Mouse (Mus musculus) urinary bladder, adult 18-20 months (tissue): Measurements from ENCODE around the gene P2rx4.
A peak's percentile ranks its signal among the peaks of the same experiment; 100 is the strongest.
"Not testable (repeated sequence)": the region's sequence is repeated elsewhere in the genome, so short reads cannot be mapped to it uniquely, and the experiment has no call there.

Experiments
- DNase-seq, 2 experiments: peaks; one replicate each; pipeline ENCODE4 v3.0.0; 2022; ENCODE audit warnings: low spot score in 2 of 2, mixed read lengths in 2 of 2

Gene P2rx4

DNA sequence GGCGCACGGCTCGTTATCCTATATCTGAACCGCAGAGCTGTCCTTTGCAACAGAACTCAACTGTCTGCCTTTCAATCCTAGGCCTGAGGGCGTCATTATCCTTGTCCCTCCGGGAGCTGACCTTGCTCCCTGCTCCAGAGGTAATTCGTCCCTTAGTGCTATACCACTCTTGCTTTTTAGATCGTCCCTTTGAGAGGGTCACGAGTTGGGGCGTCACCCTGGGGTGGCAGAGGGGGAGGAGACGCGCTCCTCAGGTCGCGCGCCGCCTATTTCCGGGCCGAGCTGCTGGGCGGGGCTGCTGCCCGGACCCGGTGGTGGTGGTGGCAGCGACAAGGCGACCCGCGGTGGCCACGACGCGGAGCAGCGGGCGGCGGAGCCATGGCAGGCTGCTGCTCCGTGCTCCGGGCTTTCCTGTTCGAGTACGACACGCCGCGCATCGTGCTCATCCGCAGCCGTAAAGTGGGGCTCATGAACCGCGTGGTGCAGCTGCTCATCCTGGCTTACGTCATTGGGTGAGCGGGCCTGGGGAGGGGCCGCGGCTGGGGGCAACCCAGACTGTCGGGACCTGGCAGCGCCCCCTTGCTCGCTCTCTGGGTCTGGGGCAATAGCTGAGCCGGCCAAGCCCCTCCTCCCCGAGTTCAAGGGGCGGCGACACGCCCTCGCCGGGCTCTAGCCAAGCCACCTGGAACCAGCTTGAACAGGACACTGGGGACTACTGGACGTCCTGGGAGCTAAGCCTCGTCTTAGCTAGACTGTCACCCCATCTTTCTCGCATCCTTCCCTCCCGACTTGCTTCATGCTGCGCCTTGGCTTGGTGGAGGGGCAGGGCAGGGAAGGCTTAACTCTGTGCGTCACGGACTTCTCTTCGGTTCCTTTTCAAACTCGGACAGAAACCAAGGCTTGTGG lies at the start of gene P2rx4:
P2rx4 (plus strand) TSS at position 269 of the 906 bp plus-strand sequence.
- peak; percentile 61 to 73 for DNase-seq

DNA sequence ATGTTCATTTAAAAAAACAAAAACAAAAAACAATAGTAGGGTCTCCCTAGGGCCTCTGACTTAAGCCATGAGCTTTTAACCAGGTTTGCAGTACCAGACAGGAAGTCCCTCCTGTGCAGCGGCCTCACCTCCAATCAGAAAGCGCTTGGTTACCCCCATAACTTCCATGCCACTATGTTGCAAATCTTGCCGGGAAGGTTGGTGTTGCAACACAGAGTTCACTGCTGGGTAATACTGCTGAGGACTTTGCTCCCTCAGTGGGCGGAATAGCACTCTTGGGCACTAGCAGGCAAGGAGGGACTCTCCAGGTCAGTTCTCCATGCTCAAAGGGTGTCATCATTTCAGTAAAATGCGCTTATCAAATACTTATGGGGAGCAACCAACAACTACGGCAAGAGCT lies 44.8 kb upstream of the P2rx4 start:
- no peak for DNase-seq

DNA sequence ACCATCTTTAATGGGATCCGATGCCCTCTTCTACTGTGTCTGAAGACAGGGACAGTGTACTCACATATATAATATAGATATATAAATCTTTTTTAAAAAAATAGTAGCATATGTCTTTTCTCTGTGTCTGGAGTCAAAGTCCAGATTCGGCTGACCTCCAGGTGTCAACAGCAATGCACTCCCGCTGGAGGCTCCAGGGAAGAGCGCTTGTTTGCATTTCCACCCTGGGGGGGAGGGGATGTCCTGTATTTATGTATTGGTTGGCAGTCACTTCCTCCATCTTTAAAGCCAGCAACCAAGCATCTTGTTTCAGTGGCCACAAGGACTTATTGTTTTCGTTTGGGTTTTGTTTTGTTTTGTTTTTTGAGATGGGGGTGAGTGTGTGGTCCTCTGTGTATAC lies 42.3 kb upstream of the P2rx4 start:
- no peak for DNase-seq

DNA sequence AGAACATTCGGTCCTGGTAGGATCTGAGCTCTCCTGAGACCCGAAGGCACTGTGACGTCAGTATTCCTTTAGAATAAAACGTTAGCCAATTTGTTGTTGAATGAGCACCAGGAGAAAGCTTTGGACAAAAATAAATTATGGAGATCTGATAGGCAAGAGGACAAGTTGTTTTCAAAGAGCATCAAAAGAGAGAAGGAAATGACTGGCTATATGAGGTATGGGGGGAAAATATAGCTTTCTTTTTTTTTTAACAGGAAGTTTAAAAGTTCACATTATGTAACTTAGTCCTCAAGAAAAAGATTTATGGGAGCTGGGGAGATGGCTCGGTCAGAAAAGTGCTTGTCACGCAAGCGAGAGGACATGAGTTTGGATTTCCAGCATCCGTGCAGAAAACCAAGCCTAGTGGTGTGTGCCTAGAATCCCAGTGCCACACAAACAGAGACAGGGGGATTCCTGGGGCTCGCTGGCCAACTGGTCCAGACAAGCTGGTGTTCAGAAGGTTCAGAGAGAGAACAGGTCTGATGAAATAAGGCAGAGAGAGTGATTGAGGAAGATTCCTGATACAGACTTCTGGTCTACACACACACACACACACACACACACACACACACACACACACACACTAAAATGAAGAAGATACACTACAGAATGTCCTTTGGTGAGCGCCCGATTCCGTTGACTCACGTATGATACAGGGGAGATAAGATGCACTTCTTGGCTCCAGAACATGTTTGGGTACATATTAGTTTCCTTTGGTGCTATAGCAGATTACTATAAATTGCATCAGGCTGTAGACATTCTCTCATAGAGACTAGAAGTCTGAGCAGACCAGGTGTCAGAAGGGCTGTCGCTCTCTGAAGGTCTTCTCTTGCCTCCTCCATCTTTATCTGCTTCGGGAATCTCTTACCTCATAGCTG lies 38.1 kb upstream of the P2rx4 start:
- no peak for DNase-seq

DNA sequence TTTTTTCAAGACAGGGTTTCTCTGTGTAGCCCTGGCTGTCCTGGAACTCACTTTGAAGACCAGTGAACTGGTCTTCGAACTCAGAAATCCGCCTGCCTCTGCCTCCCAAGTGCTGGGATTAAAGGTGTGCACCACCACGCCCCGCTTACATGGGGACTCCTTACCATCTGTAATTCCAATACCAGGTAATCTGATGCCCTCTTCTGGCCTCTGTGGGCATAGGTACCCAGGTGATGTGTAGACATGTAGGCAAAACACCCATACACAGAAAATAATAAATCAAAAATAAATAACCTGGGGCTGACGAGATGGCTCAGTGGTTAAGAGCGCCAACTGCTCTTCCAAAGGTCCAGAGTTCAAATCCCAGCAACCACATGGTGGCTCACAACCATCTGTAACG lies 35.7 kb upstream of the P2rx4 start:
- DNase-seq, result not testable (repeated sequence)

DNA sequence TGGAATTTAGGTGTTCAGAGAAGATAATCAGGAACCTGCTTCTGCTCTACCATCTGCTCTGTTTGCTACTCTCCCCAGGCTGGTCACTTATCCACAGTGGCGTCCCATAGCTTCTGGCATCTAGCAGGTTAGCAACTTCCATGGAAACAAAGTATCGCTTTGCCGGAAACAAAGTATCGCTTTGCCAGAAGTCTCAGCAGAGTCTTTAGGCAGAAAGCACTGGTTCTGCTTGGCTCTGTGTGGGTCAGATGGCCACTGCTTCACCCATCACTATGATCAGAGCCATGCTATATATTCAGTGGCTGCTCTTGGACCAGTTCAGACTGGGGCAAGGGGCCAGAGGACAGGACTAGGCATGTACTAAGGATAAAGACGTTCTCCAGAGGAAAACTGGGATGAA lies 35.0 kb upstream of the P2rx4 start:
- DNase-seq, result no peak

DNA sequence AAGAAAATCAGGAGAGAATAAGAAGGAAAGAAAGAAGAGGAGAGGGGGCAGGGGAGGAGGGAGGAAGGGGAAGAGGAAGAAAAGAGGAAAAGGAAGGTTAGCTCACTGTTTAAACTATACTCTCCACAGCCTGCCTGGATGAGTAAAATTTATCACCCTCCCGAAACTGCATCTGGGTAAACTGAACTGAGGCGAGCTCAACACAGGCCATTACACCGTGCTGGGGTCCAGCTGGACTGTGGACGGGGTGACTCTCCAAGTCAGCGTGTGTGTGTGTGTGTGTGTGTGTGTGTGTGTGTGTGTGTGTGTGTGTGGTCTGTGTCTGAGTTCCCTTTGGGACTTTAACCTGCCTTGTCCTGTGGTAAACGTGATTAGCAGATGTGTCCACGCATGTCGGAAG lies 31.3 kb upstream of the P2rx4 start:
- no peak for DNase-seq

DNA sequence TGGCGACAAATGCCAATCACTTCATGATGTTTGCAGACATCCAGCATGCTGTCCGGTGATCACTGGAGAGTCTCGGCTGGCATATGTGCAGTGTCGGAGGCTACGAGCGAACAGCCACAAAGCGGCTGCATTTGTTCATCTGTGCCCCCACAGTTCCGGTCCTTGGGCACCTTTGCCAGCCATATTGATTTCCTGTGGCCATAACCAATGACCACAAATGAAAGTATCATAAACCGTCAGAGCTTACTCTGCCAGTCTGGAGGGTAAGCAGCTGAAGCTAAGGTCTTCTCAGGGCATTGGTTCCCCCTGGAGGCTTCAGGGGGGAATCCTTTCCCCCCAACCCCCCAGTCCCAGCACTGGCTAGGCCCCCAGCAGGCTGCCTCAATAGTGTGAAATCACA lies 29.4 kb upstream of the P2rx4 start:
- DNase-seq, result no peak

DNA sequence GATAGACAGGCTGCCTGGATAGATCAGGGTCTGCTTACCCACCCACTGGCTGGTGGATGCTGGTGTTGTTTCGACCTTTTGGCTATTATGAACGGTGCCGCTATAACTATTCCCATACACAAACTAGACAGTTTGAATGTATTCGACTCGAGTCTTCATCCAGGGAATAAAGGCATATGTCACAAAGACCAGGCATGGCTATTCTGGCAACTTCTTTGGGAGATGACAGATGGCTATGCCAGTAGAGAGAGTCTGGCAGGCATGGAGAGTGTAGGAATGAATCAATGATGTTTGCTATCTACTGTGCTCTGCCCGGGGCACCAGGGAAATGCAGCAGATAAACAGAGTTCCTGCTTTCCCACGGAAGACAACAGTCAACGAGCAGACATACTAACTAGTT lies 27.5 kb upstream of the P2rx4 start:
- no peak for DNase-seq

DNA sequence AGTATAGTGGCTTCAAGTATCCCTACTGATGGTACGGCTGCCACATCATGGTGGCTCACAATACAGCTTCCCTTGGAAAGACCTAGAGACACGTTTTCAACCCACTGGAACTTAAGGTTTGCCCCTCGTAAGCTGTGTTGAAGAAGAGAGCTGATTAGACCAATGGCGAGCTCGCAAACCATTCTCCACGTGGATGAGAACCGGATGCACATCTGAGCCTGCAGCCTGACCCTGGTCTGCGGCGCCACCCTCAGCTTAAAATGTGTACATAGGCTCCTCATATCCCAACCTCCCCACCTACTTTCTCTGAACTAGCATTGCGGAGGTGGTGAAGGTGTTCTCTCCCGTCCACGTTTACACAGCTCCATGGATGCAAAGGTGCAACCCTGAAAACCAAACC lies 26.1 kb upstream of the P2rx4 start:
- DNase-seq, result no peak

DNA sequence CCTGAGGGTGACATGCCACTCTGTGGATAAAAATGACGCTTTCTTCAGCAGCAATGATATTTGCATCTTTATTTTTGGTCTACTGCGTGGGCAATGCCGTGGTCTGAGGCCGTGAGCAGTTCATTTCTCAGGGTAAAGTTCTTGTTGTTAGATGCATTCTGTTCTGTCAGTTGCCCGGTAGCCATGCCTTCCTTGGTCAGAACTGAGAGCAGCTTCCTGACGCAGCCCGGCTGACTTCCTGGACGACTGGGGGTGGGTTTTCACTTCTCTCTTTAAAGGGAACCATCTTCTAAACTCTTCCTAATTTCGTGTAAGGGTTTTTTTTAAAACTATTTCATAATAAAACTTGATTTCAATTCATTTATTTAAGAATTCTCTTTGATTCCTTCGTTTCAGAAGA lies 23.4 kb upstream of the P2rx4 start:
- DNase-seq, result no peak

DNA sequence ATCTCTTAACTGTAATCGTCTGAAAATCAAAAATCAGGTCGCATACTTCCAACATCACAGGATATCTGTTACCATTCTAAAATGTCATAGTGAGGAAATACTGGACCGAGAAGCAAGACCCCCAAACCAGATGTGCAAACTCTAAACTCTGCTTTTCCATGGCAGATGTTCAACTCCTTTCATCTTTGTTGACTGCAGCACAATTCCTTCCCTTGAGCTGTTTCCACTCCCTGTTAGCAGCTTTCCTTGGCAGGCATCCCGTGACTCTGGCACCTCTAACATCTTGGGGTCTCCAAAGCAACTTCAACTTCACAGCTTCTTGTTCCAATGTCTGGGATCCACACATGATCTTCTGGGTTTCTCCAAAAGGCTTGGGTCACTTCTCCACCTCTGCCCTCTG lies 20.0 kb upstream of the P2rx4 start:
- DNase-seq, result no peak

DNA sequence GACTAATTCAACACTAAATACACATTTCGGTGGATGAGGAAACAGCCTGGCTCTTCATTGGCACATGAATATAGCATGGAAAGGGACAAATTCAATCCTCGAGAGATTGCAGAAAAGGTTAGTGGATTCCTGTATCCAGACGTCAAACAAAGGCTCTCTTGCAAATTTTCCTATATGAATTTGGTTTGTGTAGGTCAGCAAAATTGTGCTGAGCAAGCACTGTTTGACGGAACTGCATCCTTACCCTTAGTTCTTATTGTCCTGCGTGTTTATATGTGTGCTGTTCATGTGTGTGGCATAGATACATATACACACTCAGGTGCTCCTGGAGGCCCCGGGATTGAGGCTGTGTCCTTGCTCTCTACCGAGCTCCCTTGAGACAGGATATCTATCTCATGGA lies 18.2 kb upstream of the P2rx4 start:
- DNase-seq, result no peak

DNA sequence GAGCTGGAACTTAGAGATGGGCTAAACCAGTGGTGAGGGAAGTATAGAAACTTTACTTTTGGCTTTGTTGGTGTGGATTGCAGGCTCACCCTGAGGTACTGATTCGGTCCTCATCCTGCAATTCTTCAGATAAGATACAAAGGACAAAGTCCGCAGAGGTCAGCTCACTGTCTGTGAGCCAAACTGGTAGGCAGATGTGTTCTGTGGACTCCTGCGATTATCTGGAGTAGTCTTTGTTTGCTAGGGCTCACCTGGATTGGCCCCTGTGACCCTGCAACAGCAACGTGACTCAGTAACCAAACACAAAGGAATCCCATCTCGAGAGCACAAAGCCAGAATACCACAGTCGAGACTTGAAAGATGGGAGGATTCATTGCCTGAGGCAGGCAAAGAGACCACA lies 16.9 kb upstream of the P2rx4 start:
- DNase-seq, result no peak

DNA sequence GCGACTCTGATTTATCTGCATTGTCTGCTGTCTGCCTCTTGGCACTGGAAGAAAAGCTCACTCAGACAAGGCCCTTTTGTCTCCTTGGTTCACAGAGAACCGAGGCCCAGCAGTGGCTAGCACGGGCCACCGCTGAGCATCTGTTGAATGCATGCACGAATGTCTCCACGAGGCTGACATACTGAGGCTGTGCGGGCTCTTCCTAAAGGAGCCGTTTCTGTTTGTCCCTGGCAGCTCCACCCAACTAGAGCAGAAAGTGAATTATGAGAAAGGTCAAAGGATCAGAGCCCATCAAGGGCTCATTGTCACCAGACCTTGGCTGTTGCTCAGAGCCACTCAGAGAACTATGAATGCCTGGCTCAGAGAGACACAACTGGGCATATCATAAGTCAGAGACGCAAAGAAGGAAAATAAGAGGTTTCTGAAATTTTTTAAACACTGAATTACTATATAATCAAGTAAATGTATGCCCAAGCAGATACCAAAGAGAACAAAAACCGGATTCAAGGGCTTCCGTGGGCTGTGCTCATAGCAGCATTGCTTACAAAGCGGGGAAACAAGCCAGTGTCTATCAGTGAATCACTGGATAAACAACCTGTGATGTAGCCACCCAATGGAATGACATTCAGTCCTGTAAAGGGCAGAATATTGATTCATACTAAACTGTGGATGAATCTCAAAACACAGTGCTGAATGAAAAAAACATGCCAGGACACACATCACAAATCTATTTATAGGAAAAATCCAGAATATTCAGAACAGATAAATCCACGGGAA lies 13.7 kb upstream of the P2rx4 start:
- no peak for DNase-seq

DNA sequence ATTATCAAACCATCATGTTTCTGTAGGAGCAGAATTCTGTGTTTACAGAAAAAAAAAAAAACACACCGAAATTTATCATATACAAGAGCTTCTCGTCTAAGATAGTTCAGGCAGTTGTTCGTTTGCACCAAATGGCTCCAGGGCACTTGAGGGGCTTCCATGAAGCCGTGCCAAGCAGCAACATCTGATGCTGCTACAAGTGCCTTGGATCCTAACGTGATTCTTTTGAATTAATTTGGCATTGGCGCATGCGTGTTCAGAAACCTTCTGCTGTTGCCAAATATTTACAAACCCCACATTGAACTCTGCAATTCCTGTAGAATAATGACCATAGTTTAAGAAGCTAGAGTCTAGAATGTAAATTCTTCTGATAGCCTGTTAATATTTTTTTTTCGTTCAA lies 11.8 kb upstream of the P2rx4 start:
- DNase-seq, result no peak

DNA sequence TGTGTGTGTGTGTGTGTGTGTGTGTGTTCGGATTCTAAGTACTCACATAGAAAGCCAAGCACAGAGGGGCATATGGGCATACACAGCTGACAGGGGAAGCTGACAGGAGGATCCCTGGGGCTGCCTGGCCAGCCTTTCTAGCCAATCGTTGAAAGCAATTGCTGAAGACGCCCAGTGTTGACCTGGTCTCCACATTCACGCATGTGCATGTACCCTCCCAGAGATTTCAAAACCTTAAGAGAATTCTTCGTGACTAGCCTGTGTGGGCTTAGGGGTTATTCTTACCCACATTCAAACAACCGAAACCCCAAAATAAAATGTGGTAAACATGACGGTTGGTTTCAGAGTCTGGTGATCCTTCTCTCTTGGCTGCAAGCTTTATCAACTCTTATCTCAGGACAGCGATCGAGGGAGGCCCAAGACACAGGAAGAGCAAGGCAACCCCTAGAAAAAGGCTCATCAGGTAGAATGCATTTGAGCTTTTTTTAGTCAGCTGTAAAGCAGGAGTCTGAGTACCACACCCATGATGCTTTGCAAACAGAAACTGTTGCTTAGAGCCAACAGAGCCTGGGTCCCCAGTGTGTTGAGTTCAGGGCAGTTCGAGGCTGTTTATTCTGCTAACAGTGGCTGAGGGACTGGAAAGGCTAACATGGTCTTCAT lies 9.2 kb upstream of the P2rx4 start:
- no peak for DNase-seq

DNA sequence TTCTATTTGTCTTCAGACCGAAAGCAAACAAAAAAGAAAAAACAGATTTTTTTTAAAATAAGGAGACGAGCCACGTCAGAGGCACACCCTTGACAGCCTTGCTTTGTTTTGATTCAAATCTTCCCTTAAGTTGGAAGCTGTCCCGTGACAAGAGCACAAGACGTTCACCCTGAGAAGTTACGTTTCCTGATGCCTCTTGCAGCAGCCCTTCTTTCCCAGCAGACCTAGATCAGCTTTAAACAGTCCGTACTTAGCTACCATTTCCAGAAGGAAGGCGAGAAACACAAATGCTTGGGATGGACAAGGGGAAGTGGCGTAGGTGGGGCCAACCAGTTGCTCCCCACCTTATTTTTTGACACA lies 8.7 kb upstream of the P2rx4 start:
- no peak for DNase-seq

DNA sequence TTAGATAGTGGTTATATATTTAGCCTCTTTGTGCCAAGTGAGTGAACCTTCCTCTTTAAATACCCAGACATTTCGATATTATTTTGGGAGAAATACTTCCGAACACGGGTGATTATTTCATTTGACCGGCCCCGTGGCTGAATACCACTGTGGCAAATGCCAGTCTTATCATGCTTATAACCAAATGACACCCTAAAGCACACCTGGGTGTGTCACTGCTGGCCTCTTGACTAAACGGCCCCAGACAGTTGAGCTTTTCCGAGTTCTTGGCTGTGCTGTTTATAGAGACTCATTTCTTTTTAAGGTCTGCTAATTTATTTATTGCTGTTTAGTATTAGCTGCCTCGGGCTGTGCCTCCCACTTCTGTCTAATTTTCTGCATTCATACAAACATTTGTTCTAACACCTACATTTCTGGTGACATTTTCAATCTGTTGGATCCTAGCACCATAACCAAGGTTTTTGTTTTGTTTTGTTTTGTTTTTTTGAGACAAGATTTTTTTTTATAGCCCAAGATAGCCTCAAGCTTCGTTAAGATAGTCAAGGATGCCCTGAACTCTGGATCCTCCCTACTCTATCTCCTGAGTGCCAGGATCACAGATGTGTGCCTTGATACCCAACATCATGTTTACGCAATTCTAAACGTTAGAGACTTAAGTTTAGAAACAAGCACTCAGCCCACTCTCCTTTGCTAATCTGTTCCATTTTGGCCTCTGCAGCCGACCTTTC lies 7.1 kb upstream of the P2rx4 start:
- no peak for DNase-seq

DNA sequence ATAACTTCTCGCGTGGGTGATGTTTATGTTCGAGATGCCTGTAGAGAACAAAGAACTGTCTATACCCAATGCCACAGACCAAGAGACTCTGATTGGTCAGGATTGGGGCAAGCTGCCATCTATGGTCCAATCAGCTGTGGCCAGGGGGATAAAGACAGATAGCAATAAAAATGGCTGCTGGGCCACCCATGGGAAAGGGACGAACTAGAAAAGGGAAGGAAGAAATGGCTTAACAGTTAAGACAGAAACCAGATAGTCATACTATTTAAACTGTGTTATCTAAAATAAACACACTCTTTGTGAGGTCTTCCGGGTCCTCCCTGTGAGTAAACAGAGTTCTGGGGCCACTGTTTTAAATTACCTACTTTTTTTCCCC lies 6.5 kb upstream of the P2rx4 start:
- DNase-seq, result no peak

DNA sequence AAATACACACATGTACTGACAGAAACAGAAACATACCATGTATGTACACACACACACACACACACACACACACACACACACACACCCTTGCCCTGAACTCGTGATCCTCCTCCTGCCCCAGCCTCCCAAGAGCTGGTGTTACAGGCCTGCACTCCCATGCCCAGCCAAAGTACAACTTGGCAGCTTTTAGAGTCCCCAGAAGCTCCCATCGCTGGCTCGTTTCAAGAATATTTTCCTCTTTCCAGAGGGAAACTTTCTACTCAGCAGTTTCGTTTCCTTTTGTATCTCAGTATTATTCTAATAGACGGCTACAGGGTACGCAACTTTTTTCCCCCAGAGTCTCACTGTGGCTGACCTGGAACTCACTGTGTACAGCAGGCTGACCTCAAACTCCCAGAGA lies 5.2 kb upstream of the P2rx4 start:
- DNase-seq, result no peak
